Mouse (Mus musculus) kidney, embryonic 16.5 days (tissue): Measurements from ENCODE around the gene Ndufa6. TPM values are rescaled to one million over a fixed set of nuclear protein-coding genes. Genes with fewer than 3 reads are reported as not detected.

Experiments used
- ATAC-seq: fragments of 200-750 bp; cut with Nextera tagmentation; 2 replicates; pipeline ENCODE4 v1.8.0; 2017; ENCODE audit warnings: moderate TSS enrichment; ENCODE audit not compliant: low FRiP score, low TSS enrichment
- H3K27ac ChIP-seq: fragments of 300-500 bp; sonication (generic); 2 replicates; pipeline ENCODE4 v1.5.1; 2014; ENCODE audit warnings: low read length
- H3K27me3 ChIP-seq: fragments of 300-500 bp; sonication (generic); 2 replicates; pipeline ENCODE4 v1.6.1; 2014; ENCODE audit warnings: low read length, control low read depth, mixed read lengths; ENCODE audit not compliant: insufficient read depth
- H3K36me3 ChIP-seq: fragments of 300-500 bp; sonication (generic); 2 replicates; pipeline ENCODE4 v1.6.1; 2014; ENCODE audit warnings: low read length, control low read depth, mixed read lengths; ENCODE audit not compliant: insufficient read depth
- H3K4me1 ChIP-seq: fragments of 300-500 bp; sonication (generic); 2 replicates; pipeline ENCODE4 v1.6.1; 2014; ENCODE audit warnings: low read length, control low read depth, mixed read lengths; ENCODE audit not compliant: insufficient read depth
- H3K4me2 ChIP-seq: fragments of 300-500 bp; sonication (generic); replicated peaks from 2 replicates; pipeline ENCODE4 v1.6.1; 2014; ENCODE audit warnings: low read depth, low read length
- H3K4me3 ChIP-seq: fragments of 300-500 bp; sonication (generic); 2 replicates; pipeline ENCODE4 v1.5.1; 2014; ENCODE audit warnings: mild to moderate bottlenecking, low read length
- H3K9ac ChIP-seq: fragments of 300-500 bp; sonication (generic); replicated peaks from 2 replicates; pipeline ENCODE4 v1.6.1; 2014; ENCODE audit warnings: low read length
- H3K9me3 ChIP-seq: fragments of 300-500 bp; sonication (generic); 2 replicates; pipeline ENCODE4 v1.6.1; 2016; ENCODE audit warnings: low read length, control low read depth
- WGBS: fragments of 180-500 bp; shearing (Covaris S2); extraction: QIAGEN DNeasy Blood & Tissue Kit; methylation state at CpG from one replicate; pipeline ENCODE4 v1.1.7; 2014; 5-methylcytosine and 5-hydroxymethylcytosine counted together
- polyA plus RNA-seq: library from polyadenylated mRNA; unstranded; fragments of >200 nt; fragmentation: Nextera tagmentation; extraction: Ambion mirVana; gene quantifications from 2 replicates; pipeline ENCODE4 v1.2.1, GENCODE M21; 2015

The Ndufa6 gene
- polyA plus RNA-seq, 1 experiment from 2014 or later, result 415 TPM

GRCm38 (mm10) chr15:82353078-82353744 lies 911 bp downstream of the Ndufa6 start:
- Histone ChIP-seq H3K9me3 (no peaks in the 10 kb centered on the region), H3K27me3 (no peaks in the 10 kb centered on the region), H3K4me1 (peaks cover 18% of the 10 kb centered on the region), H3K9ac (peak overlapping the region; percentile 99), H3K27ac (peak overlapping the region; percentile 83; the same call in 1 of the 2 replicates), H3K4me2 (peak overlapping the region; percentile 89), H3K36me3 (peaks cover 28% of the 10 kb centered on the region), H3K4me3 (peak overlapping the region; percentile 98)
- 19% methylated on average over 14 of the region's 14 CpGs for WGBS
- ATAC-seq, result no peak

- Histone ChIP-seq H3K36me3 (peaks cover 32% of the 10 kb centered on the region), H3K27ac (no peak overlapping the region), H3K4me1 (peaks cover 29% of the 10 kb centered on the region), H3K9ac (no peak overlapping the region), H3K4me3 (no peak overlapping the region), H3K9me3 (no peaks in the 10 kb centered on the region), H3K27me3 (no peaks in the 10 kb centered on the region), H3K4me2 (peak overlapping the region; percentile 89; the same call in 1 of the 2 replicates)
- ATAC-seq, result no peak
- WGBS, result 80% methylated on average over 3 of the region's 3 CpGs
These were observed 2.6 kb downstream of the Ndufa6 start for GRCm38 (mm10) chr15:82351480-82351879.

GRCm38 (mm10) chr15:82350349-82350748 lies 3.8 kb downstream of the Ndufa6 start:
- Histone ChIP-seq H3K9me3 (no peaks in the 10 kb centered on the region), H3K27me3 (no peaks in the 10 kb centered on the region), H3K36me3 (peaks cover 32% of the 10 kb centered on the region), H3K4me2 (no peak overlapping the region), H3K27ac (peak overlapping the region; percentile 45; the same call in 1 of the 2 replicates), H3K9ac (no peak overlapping the region), H3K4me1 (peaks cover 29% of the 10 kb centered on the region), H3K4me3 (no peak overlapping the region)
- no peak for ATAC-seq
- WGBS, result 90% methylated on average over 4 of the region's 4 CpGs

GRCm38 (mm10) chr15:82348999-82349341 lies 5.2 kb downstream of the Ndufa6 start:
- whole genome bisulfite sequencing, result 88% methylated on average over 2 of the region's 2 CpGs
- no peak for ATAC-seq
- no peaks in the 10 kb centered on the region for H3K27me3 ChIP-seq
- no peak overlapping the region for H3K4me3 ChIP-seq
- no peak overlapping the region for H3K4me2 ChIP-seq
- H3K9ac ChIP-seq, result no peak overlapping the region
- peaks cover 32% of the 10 kb centered on the region for H3K36me3 ChIP-seq
- peaks cover 26% of the 10 kb centered on the region for H3K4me1 ChIP-seq
- no peaks in the 10 kb centered on the region for H3K9me3 ChIP-seq
- no peak overlapping the region for H3K27ac ChIP-seq

- Histone ChIP-seq H3K9ac (no peak overlapping the region), H3K9me3 (no peaks in the 10 kb centered on the region), H3K36me3 (peaks cover 32% of the 10 kb centered on the region), H3K27ac (no peak overlapping the region), H3K27me3 (no peaks in the 10 kb centered on the region), H3K4me2 (no peak overlapping the region), H3K4me3 (no peak overlapping the region), H3K4me1 (peaks cover 26% of the 10 kb centered on the region)
- ATAC-seq, result no peak
- WGBS, result 81% methylated on average over 8 of the region's 8 CpGs
These were observed 5.7 kb downstream of the Ndufa6 start for GRCm38 (mm10) chr15:82348258-82348998.

GRCm38 (mm10) chr15:82347852-82348251 lies 6.3 kb downstream of the Ndufa6 start:
- Histone ChIP-seq H3K27me3 (no peaks in the 10 kb centered on the region), H3K4me2 (no peak overlapping the region), H3K36me3 (peaks cover 32% of the 10 kb centered on the region), H3K4me1 (peaks cover 22% of the 10 kb centered on the region), H3K9me3 (no peaks in the 10 kb centered on the region), H3K9ac (0 out of 2 replicates have a peak overlapping the region, but pooled peaks have one; percentile 86), H3K27ac (no peak overlapping the region; the same call in 1 of the 2 replicates), H3K4me3 (no peak overlapping the region)
- no peak for ATAC-seq
- WGBS, result 91% methylated on average over 12 of the region's 12 CpGs

GRCm38 (mm10) chr15:82347303-82347676 lies 6.8 kb downstream of the Ndufa6 start:
- Histone ChIP-seq H3K27ac (peak overlapping the region; percentile 90), H3K4me1 (peaks cover 19% of the 10 kb centered on the region), H3K9ac (peak overlapping the region; percentile 86), H3K27me3 (no peaks in the 10 kb centered on the region), H3K36me3 (peaks cover 32% of the 10 kb centered on the region), H3K9me3 (no peaks in the 10 kb centered on the region), H3K4me3 (peak overlapping the region; percentile 73), H3K4me2 (peak overlapping the region; percentile 87)
- no peak for ATAC-seq
- 76% methylated on average over 4 of the region's 4 CpGs for WGBS

GRCm38 (mm10) chr15:82346580-82347302 lies 7.4 kb downstream of the Ndufa6 start:
- H3K4me2 ChIP-seq, result peak overlapping the region; percentile 87
- peaks cover 32% of the 10 kb centered on the region for H3K36me3 ChIP-seq
- H3K9me3 ChIP-seq, result no peaks in the 10 kb centered on the region
- peak overlapping the region; percentile 90 for H3K27ac ChIP-seq
- ATAC-seq, result no peak
- peak overlapping the region; percentile 86 for H3K9ac ChIP-seq
- H3K27me3 ChIP-seq, result no peaks in the 10 kb centered on the region
- H3K4me3 ChIP-seq, result peak overlapping the region; percentile 73
- H3K4me1 ChIP-seq, result peaks cover 23% of the 10 kb centered on the region
- 41% methylated on average over 14 of the region's 14 CpGs for WGBS

GRCm38 (mm10) chr15:82345820-82346470 lies 8.2 kb downstream of the Ndufa6 start:
- H3K9ac ChIP-seq, result peak overlapping the region; percentile 86
- H3K36me3 ChIP-seq, result peaks cover 30% of the 10 kb centered on the region
- peak overlapping the region; percentile 87 for H3K4me2 ChIP-seq
- H3K27ac ChIP-seq, result peak overlapping the region; percentile 90
- WGBS, result under 1% methylated on average over 47 of the region's 51 CpGs
- ATAC-seq, result peak; percentile 97
- H3K27me3 ChIP-seq, result no peaks in the 10 kb centered on the region
- peak overlapping the region; percentile 73 for H3K4me3 ChIP-seq
- H3K9me3 ChIP-seq, result no peaks in the 10 kb centered on the region
- H3K4me1 ChIP-seq, result peaks cover 30% of the 10 kb centered on the region
